Mouse (Mus musculus): ENCODE results near the gene Tomm34.

The Tomm34 gene

GRCm38 (mm10) chr2:164010944-164011343 lies 60.0 kb downstream of the Tomm34 start:
- DNase-seq (ENCODE audit: low spot score in 2 of 2), result no peak

GRCm38 (mm10) chr2:164010496-164010895 lies 60.5 kb downstream of the Tomm34 start:
- no peak for DNase-seq (ENCODE audit: low spot score in 2 of 2)

- no peak for DNase-seq (ENCODE audit: low spot score in 2 of 2)
These were observed 61.7 kb downstream of the Tomm34 start for GRCm38 (mm10) chr2:164009227-164009626.

- DNase-seq (ENCODE audit: low spot score in 2 of 2), result no peak
These were observed 62.9 kb downstream of the Tomm34 start for GRCm38 (mm10) chr2:164007987-164008545.

- no peak for DNase-seq (ENCODE audit: low spot score in 2 of 2)
These were observed 63.4 kb downstream of the Tomm34 start for GRCm38 (mm10) chr2:164007547-164007946.

GRCm38 (mm10) chr2:164006932-164007331 lies 64.0 kb downstream of the Tomm34 start:
- DNase-seq (ENCODE audit: low spot score in 2 of 2), result no peak

- DNase-seq (ENCODE audit: low spot score in 2 of 2), result no peak
These were observed 66.5 kb downstream of the Tomm34 start for GRCm38 (mm10) chr2:164004503-164004902.
